Mouse (Mus musculus) kidney, adult 8-10 months (tissue): Measurements from ENCODE around the gene Krtap27-1.

Experiments used
- DNase-seq, 2 experiments: peaks; one replicate each; pipeline ENCODE4 v3.0.0; 2022

The Krtap27-1 gene

DNA sequence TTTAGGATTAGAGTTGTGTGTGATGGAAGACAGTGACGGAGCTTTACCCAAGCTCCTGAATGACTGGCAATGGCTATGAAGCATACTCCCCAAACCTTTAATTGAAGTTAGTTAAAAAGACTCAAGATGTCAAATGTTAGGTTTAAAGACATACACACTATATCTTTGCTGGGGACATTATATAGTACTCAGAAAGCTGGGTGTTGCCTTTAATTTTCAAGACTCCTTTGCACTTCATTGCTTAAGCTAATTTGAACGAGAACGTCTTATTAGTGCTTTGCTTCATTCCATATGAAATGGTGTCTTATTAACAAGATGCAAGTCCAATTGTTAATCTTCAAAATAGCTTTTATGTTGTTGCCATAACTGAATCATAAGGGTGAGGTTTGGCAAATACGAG is at the start of gene Krtap27-1:
Gene Krtap27-1 (minus strand): TSS at position 101 of the 400 bp plus-strand sequence.
- no peak for DNase-seq

DNA sequence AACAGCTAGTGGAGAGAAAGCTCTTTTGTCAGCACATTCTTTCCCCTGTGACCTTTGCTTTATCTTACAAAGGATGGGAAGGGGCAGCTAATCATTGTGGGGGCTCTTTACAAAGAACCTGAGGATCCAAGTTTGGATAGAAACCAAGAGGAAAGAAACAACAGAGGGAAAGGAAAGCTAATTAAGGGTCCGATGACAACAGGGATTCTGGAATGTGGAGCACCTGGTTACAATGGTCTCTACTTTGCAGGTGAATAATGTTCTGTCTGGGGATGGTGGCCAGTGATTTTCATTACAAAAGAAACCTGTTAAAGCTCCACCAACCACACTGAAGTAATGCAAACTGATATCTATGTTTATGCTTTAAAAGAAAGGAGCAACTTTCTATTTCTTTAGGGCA is 48.6 kb upstream of the Krtap27-1 start:
- DNase-seq: no peak

DNA sequence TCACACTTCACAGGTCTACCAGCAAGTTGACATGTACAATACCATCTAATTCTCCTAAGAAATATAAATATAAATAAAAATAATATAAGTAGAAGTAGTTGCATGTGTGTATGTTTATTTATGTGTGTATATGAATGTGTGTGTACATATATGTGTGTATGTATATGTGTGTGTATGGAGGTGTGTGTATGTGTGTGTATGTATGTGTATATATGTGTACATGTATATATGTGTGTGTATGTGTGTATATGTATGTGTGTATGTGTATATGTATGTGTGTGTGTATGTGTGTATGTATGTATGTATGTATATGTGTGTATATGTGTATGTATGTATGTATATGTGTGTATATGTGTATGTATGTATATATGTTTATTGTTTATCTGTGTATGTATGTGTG is 45.1 kb upstream of the Krtap27-1 start:
- DNase-seq: no peak

DNA sequence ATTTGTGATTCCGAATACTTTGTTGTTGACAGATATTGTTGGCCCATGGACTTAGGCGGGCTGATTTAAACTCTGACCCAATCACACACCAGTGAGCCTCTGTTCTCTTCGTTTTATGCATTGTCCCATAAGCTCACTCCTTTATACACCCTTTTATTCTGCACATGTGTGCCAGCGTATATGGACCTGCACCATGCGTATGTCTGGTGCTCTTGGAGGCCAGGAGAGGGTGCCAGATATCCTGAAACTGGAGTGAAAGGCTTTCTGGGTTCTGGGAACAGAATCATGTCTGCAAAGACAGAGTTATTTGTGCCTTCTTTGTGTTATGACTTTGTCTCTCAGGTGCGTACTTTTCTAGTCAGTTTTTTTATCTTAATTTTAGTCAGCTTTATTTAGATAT is 39.8 kb upstream of the Krtap27-1 start:
- no peak for DNase-seq

DNA sequence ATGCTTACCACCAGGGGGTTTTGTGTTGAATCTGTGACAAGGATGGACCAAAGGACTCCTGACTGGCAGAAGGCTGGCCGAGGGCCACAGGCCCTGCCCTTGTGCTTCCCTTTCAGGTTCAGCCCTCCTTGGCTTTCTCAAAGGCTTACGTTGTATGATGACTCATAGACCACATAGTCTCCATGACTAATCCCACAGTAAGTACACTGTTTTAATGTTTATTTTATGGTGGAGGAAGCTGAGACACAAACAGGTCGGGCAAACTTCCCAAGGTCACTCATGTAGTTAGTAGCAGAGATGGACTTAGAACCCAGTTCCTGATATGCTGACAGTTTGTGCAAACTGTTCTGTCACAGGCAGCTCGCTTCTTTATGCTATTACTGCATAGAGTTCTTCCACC is 39.3 kb upstream of the Krtap27-1 start:
- no peak for DNase-seq

DNA sequence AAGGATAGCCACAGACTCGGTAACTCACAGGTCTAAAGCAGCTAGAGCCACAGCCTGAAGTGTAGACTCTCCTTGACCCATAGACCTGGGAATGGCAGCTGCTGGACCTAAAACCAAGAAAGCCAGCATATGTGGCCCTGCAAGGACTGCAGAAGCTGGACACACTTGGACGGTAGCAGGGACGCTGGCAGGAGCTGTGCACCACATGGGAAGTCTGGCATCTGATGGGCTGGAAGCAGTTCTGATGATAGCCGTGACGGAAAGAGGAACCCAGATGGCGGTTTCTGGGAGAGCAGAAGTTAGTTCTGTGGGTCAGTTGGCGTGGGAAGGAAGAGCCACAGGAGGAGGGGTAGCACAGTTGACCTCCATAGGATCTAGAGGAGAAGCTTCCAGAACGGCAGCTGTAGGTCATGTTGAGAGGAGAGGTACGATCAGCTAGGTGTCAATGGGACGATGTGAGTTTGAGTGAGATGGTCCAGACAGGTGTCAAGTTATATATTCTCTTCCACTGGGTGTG is 36.1 kb upstream of the Krtap27-1 start, which contains the start of gene 2310061N02Rik:
Gene 2310061N02Rik (minus strand): TSS at position 467 of the 517 bp plus-strand sequence.
- no peak for DNase-seq

DNA sequence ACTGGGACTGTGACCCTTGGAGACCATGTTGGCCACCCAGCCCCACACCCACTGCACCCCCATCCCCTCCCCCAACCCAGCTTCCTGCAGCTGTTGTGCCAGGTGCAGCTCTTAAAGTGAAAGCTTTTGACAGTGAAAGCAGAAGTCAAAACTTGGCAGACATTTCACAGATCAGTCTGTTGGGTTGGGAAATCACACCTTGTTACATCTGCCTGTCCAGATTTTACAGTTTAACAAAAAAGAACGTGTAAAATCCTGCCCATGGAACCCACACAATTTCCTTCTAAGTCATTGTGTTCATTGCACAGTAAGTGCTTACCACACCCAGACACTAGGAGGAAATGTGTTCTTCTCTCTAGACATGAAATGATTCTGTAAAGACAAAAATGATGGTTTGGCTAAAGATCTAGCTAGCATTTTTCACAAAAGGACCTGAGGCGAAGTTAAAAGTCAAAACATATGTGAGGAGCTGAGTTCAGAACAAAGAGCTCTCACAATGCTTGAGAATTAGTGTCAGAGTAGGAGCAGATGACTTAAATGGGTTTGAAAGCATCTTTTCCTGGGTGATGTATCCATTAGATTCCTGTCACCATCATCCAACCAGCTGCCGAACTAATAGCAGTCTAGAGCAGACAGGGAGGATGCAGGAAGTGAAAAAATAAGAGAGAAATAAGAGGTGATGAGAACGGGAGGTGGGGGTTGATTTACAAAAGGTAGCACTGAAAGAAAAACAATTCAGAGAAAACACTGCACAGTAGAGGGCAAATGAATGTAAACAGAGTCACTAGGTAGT is 29.8 kb upstream of the Krtap27-1 start:
- no peak for DNase-seq

DNA sequence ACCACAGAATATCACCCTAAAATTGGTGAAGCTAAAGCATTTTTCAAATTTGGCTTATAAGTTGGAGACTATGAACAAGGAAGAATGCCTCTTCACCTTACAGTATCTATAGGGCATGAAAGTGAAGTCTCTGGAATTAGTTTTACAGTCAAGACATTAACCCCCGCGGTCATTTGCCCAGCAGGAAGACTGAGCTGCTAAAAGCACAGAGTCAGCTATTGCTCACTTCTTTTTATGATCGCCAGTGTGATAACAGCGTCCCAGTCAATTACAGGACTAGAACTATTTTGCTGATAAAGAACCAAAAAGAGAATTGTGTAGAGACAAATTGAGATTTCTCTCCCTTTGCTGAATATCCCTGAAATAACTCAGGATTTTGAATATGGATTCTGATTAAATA is 24.8 kb upstream of the Krtap27-1 start:
- no peak for DNase-seq

DNA sequence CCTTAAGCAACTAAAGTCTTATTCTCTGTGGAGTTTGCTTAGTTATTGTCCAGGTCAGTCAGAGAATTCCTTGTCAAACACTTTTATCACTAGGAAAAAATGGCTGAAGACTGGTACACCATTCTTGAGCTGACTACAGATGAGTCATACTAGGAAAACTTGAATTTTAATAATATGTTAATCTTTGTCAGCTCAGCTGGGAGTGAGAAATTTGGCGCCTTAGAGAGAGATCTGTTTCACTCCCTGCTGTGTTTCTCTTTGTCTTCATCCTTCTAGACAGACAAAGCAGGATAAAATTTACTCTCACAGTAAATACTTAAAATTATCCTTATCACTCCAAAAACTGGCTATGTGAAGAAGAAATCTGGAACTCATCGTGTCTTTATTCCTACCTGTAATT is 9.8 kb upstream of the Krtap27-1 start:
- DNase-seq: no peak

DNA sequence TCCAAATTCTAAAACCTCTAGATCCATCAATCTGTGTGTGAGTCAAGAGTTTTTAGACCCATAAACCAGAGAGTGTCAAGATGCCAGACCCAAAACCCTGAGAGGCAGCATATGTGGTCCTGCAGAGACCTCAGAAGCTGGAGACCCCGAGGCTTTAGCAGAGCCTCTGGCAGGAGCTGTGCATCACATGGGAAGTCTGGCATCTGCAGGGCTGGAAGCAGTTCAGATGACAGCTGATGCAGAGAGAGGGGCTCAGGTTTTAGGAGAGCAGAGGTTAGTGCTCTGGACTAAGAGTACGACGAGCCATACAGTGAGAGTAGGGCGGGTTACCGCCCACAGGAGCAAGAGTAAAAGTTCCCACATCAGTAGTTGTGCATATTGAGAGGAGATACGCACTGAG is 7.6 kb upstream of the Krtap27-1 start:
- no peak for DNase-seq

DNA sequence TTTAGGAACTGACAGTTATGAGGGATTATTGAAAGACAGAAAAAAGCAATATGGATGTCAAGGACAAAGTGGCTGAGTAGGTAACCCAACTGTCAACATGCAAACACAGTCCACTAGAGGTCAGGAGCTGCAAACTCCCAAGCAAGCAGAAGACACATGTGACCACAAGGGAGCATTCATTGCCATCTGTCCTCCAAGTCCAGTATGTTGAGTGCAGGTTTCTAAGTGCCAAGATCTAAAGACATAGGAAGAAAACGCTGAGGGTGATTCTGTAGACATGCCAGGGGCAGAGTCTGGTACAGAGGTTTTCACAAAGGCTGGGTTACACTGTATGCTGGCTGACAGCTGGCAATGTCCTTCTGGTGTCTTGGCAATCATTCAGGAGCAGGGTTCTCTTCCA is 14.0 kb downstream of the Krtap27-1 start:
- peak in 1 of 2 experiments; percentile 14 for DNase-seq

DNA sequence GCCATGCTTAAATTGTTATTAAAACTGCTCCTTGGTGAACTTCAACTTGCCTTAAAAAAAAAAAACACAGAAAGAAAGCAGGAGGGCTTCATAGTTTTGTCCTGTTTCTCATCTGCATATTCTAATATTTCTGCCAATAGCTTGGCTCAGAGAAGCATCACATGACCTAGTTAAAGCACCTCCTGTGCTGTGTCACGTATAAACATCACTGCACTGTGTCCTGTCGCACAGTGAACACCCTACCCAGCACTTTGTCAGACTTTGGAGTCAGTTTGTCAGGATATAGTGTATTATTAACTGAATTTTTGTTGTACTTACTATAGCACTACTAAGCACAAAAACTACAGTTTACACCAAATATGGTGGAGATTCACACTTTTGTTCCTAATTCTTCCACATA is 19.5 kb downstream of the Krtap27-1 start:
- peak; percentile 26 to 36 for DNase-seq

DNA sequence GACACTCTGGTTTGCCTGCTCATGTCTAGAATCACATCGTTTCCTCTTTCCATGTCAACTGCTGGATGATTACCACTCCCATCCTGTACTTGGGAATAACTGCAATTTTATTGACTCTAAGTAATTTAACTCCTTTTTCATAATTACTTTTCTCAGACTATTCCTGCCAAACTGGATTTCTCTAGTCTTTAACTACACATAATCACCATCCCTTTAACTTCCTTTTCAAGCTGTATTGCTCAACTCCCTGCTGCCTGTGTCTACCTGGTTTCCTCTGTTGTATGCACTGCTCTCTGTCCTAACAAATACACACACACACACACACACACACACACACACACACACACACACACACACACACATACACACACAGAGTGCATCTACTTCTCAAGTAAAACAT is 20.4 kb downstream of the Krtap27-1 start:
- no peak for DNase-seq

DNA sequence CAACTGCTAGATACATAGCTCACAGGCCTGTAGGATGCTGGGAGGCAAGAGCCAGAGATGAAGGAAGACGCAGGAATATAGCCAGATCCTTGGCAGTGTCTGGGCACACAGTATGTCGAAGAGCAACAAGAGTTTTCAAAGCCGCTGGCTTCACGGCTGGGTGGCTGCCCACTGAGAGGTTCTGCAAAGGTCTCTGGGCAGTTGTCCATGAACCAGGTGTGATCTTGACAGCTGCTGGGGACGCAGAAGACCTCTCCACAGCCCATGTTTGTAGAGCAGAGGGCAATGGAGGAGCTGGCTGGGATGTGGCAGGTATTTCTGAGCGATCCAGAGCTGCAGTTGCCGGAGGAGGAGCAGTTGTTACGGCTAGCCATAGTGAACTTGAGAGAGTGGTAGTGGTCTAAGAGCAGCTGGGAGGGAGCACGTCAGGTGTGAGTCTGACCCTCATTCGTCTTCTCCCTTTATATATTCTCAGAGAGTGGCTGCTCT is 24.1 kb downstream of the Krtap27-1 start, which contains the start of gene Krtap26-1:
Gene Krtap26-1 (minus strand): TSS at position 439 of the 489 bp plus-strand sequence.
- no peak for DNase-seq

DNA sequence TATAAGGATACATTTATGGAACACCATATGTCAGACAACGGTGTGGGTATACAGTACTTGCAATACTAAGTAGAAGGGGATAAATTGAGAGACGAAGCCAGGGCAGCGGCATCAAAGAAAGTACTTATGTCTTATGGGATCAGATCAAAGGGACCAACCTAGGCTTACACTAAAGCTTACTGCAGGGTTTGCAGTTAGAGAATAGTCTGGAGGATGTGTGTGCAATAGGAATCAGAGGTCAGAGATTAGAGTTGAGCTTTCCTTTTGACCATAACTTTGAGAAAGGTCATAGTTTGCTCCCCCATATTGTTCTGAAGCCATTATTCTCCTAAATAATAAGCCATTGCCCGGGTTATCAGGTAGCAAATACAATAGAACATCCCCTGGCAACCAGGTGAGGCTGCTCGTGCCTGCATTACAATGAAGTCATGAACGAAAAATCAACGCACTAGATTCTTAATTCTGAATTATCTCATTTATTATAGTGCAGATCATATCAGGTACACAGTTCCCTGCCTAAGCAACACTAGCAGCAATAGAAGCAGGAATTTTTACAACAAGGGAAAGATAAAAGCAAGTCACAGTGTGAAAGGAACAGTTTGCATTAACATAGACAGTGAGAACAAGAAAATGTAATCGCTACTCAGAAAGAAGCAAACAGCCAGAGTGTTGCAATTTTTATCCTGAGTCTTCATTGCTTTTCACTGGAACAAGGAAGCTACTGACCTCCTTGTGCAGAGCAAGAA is 24.9 kb downstream of the Krtap27-1 start:
- DNase-seq: no peak

DNA sequence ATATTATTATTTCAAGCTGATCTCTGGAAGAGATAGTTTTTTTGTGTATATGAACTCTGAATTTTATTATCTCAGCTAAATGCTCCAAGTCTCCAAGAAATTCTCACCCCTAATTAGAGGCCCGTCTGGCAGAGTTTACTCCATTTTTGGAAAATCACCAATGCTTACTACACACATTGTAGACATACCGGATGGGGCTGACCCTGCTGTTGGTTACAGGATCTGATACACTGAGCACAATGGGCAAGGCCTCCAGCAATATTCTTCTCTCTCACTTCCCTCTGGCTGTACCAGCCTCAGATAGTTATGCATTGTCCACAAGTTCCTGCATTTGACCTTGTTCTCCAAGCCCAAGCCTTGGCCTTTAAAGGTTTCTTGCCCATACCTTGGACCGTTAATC is 31.4 kb downstream of the Krtap27-1 start:
- no peak for DNase-seq

DNA sequence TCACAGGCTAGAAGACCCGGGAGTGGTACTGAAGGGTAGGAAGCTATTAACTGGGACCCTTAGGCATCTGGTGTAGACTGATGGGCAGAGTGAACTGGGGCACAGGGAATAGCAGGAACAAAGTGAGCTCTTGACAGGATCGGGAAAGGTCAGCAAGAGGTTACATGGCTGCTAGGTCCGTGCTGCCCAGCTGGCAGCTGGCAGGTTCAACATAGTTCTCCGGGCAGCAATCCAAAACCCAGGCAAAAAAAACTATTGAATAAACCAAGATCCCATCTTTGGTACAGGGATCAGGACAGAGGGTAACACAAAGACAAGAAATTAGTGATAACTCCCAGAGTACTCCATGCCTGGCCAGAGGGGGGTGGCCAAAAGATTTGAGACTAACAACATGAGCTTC is 36.3 kb downstream of the Krtap27-1 start:
- peak; percentile 61 to 71 for DNase-seq

DNA sequence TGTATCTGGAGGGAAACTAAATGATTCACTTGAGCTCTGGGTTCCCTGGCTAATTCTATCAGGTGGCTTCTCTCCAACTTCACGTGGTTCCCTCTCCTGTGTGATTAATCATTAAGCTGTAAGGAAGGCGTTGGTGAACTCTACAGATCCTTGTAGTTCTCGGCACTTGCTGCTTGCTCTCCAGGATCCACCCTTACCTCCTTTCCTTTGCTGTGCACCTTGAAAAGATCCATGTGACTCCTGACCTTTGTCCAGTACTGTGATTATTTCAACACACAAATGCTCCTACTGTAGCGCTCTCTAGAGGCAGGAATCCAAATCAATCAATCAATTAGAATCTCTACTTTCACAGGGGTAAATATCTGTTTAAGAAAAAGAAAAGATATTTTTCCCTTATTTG is 40.0 kb downstream of the Krtap27-1 start:
- DNase-seq: peak; percentile 74 to 89

DNA sequence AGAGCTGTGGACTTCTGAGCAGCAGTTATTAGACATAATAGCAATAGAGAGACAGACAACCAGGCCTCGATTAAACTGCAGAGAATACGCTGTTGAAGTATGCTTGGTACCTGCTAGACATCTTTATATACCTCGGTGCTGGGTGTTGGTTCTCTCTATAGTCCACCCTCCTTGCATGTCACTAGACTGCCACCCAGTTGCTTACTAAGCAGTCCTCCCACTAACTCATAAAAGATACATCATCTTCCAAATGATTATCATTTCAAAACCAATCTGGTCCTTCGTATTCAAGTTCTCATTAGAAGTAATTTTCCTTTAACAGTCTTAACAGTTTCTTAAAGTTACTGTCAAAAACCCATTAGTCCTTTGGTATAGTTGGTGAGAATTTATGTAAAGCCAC is 43.9 kb downstream of the Krtap27-1 start, which contains the start of gene 2310079G19Rik:
Gene 2310079G19Rik (minus strand): TSS at position 101 of the 400 bp plus-strand sequence.
- no peak for DNase-seq
